Mouse (Mus musculus) kidney, adult 2 months (tissue): ENCODE data around the gene Inpp5d.

Source experiments
- CTCF ChIP-seq: fragments of 200-500 bp; conservative IDR thresholded peaks from 2 replicates; pipeline ENCODE4 v1.5.1; 2011; ENCODE audit warnings: low read depth, mild to moderate bottlenecking, control low read depth, low read length, moderate library complexity, mixed read lengths; ENCODE audit not compliant: insufficient read depth, insufficient read length
- POLR2A ChIP-seq: fragments of 200-500 bp; IDR thresholded peaks from one replicate; pipeline ENCODE4 v1.6.1; 2011; ENCODE audit warnings: low read depth, low read length, control low read depth

GRCm38 (mm10) chr1:87698010-87698409 is 77.9 kb downstream of the Inpp5d start:
- TF ChIP-seq CTCF (no peak), POLR2A (no peak)
